Mouse (Mus musculus) stomach, embryonic 16.5 days (tissue): Measurements from ENCODE around the gene Mapk14. TPM values are rescaled to one million over a fixed set of nuclear protein-coding genes. Genes with fewer than 3 reads are reported as not detected.

Source experiments
- ATAC-seq: fragments of 200-750 bp; cut with Nextera tagmentation; 2 replicates; pipeline ENCODE4 v1.8.0; 2017; ENCODE audit warnings: moderate number of reproducible peaks, moderate TSS enrichment; ENCODE audit not compliant: insufficient read depth, low FRiP score
- H3K27ac ChIP-seq: fragments of 300-500 bp; sonication (generic); 2 replicates; pipeline ENCODE4 v1.5.1; 2014; ENCODE audit warnings: low read length
- H3K27me3 ChIP-seq: fragments of 300-500 bp; sonication (generic); 2 replicates; pipeline ENCODE4 v1.6.1; 2014; ENCODE audit warnings: low read length, control low read depth, mixed read lengths; ENCODE audit not compliant: control insufficient read depth, insufficient read depth
- H3K36me3 ChIP-seq: fragments of 300-500 bp; sonication (generic); 2 replicates; pipeline ENCODE4 v1.6.1; 2014; ENCODE audit warnings: low read length; ENCODE audit not compliant: control insufficient read depth, insufficient read depth
- H3K4me1 ChIP-seq: fragments of 300-500 bp; sonication (generic); 2 replicates; pipeline ENCODE4 v1.6.1; 2014; ENCODE audit warnings: low read length, control low read depth, mixed read lengths; ENCODE audit not compliant: control insufficient read depth, insufficient read depth
- H3K4me2 ChIP-seq: fragments of 300-500 bp; sonication (generic); 2 replicates; pipeline ENCODE4 v1.6.1; 2014; ENCODE audit warnings: low read depth, low read length, mixed read lengths
- H3K4me3 ChIP-seq: fragments of 300-500 bp; sonication (generic); replicated peaks from 2 replicates; pipeline ENCODE4 v1.5.1; 2014; ENCODE audit warnings: mild to moderate bottlenecking, low read length
- H3K9ac ChIP-seq: fragments of 300-500 bp; sonication (generic); 2 replicates; pipeline ENCODE4 v1.6.1; 2014; ENCODE audit warnings: low read length
- H3K9me3 ChIP-seq: fragments of 300-500 bp; sonication (generic); replicated peaks from 2 replicates; pipeline ENCODE4 v1.6.1; 2016; ENCODE audit warnings: low read length, control low read depth; ENCODE audit not compliant: control insufficient read depth
- WGBS: fragments of 180-500 bp; shearing (Covaris S2); extraction: QIAGEN DNeasy Blood & Tissue Kit; methylation state at CpG from one replicate; pipeline ENCODE4 v1.1.7; 2014; 5-methylcytosine and 5-hydroxymethylcytosine counted together
- polyA plus RNA-seq: library from polyadenylated mRNA; unstranded; fragments of >200 nt; fragmentation: Nextera tagmentation; extraction: Ambion mirVana; gene quantifications from 2 replicates; pipeline ENCODE4 v1.2.1, GENCODE M21; 2015

Mapk14 gene
- polyA plus RNA-seq, 1 experiment from 2014 or later = 34.2 TPM

DNA sequence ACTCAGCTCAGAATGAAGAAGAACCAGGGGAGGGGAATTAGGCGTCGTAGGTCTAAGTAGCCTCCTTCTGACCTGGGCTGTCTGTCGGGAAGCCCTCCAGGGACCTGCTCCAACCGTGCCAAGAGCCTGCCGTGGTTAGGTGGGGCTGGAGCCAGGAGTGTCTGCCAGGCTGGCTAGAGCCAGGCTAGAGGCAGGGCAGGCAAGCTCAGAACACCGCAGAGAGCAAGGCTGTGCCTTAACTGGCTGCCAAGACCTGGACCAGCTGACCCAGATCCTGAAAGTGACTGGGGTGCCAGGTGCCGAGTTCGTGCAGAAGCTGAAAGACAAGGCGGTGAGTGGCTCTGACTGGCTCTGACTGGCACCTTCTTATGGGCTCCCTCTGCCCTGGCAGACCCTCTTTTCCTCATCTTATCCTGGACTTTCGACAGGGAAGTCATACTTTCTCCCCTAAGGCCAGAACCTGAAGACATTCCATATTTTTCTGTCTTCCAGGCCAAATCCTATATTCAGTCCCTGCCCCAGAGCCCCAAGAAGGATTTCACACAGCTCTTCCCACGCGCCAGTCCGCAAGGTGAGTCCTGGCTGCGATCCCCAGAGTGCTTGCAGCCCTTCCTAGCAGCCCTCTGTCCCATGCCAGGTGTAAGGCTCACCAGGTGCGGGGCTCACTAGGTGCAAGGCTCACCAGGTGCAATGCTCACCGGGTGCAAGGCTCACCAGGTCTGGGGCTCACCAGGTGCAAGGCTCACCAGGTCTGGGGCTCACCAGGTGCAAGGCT, 86.3 kb downstream of the Mapk14 start:
- Histone ChIP-seq H3K9me3 (0 out of 2 replicates have a peak, but pooled peaks cover 5% of the 10 kb centered on the region), H3K4me1 (peaks cover 5% of the 10 kb centered on the region; the same call in 1 of the 2 replicates), H3K9ac (no peak overlapping the region), H3K4me3 (no peak overlapping the region), H3K36me3 (peaks cover 13% of the 10 kb centered on the region), H3K27ac (no peak overlapping the region), H3K27me3 (no peaks in the 10 kb centered on the region), H3K4me2 (no peak overlapping the region)
- WGBS = 86% methylated on average over 16 of the region's 16 CpGs
- ATAC-seq = no peak

DNA sequence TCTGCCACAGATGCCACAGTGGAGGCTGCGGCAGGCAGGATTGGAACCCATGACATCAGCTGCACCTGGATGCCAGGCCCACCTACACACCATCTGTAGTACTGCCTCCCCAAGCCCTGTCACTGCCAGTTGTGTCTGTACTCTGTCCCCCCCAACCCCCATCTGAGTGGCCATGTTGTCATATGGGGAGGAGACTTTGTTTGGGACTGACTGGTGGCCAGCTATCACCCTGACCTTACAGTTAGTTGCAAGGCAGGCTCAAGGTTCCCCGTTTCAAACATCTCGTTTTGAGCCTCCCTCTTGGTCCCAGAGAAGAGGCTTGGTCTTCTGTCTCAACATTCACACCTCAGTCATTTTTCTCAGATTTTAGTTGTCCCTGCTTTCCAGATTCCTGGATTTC, 88.6 kb downstream of the Mapk14 start:
- Histone ChIP-seq H3K4me2 (no peak overlapping the region), H3K36me3 (peaks cover 13% of the 10 kb centered on the region), H3K27me3 (no peaks in the 10 kb centered on the region), H3K4me1 (peaks cover 5% of the 10 kb centered on the region; the same call in 1 of the 2 replicates), H3K27ac (no peak overlapping the region), H3K4me3 (no peak overlapping the region), H3K9me3 (0 out of 2 replicates have a peak, but pooled peaks cover 5% of the 10 kb centered on the region), H3K9ac (no peak overlapping the region)
- no peak for ATAC-seq
- 93% methylated on average over 3 of the region's 3 CpGs for WGBS

DNA sequence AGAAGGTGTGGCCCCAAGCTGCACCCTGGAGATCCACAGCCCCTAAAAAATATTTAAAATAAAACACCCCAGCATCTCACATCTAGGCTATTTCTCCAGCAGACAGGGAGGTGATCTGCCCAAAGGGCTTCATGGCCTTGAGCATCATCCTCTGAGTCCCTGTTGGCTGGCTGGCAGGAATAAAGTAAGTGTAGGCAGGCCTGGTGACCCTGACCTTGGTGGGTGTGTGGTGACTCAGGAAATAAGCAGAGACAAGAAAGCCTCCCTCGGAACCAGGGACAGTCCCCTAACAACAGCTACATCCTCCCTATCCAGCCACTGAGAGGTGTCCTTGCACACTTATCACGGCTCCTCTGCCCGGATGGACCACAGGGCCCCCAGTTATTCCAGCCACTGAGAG, 89.7 kb downstream of the Mapk14 start:
- no peak overlapping the region; the same call in 1 of the 2 replicates for H3K9ac ChIP-seq
- no peak overlapping the region for H3K4me2 ChIP-seq
- no peak overlapping the region for H3K4me3 ChIP-seq
- H3K27ac ChIP-seq = no peak overlapping the region
- no peaks in the 10 kb centered on the region for H3K27me3 ChIP-seq
- WGBS = 69% methylated on average over 3 of the region's 3 CpGs
- peaks cover 13% of the 10 kb centered on the region for H3K36me3 ChIP-seq
- no peak for ATAC-seq
- H3K9me3 ChIP-seq = 0 out of 2 replicates have a peak, but pooled peaks cover 5% of the 10 kb centered on the region
- H3K4me1 ChIP-seq = peaks cover 5% of the 10 kb centered on the region; the same call in 1 of the 2 replicates

DNA sequence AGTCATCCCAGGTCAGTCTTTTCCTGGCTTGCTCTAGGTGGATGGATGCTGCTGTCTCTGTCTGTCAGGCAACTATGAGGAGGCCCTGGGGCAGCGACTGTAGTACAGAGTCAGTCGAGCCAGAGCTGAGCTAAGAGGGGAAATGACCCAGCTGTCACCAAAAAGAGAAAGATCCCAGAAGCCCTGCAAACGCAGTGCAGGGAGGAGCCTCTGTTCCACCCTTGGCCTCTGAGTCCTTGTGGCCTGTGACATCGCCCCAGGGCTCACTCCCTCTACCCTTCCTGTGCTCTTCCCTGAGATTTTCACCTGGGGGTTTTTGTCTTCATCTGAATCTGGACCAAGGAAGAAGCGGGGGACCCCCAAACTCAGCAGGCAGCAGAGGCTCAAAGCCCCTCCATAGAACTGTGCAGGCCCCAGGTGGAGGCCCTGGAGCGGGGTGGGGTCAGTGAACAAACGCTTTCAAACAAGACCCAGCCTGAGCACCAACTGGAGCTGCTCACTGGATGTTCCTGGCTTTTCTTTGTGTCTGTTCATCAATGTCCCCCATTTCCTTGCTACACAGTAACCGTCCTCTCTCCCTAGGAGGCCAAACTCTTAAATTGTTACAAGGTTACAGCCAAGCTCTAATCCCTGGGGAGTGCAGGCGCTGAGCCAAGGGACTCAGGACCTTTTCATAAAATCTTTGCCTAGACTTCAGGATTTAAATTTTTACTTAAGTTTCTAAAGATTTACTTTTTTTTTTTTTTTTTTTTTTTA, 90.3 kb downstream of the Mapk14 start:
- Histone ChIP-seq H3K4me2 (no peak overlapping the region), H3K27ac (peak overlapping the region; percentile 25; the same call in 1 of the 2 replicates), H3K4me3 (no peak overlapping the region), H3K9me3 (0 out of 2 replicates have a peak, but pooled peaks cover 5% of the 10 kb centered on the region), H3K27me3 (no peaks in the 10 kb centered on the region), H3K4me1 (peaks cover 5% of the 10 kb centered on the region; the same call in 1 of the 2 replicates), H3K9ac (peak overlapping the region; percentile 0; the same call in 1 of the 2 replicates), H3K36me3 (peaks cover 7% of the 10 kb centered on the region)
- peak; percentile 62; the same call in 1 of the 2 replicates for ATAC-seq
- WGBS = 44% methylated on average over 9 of the region's 9 CpGs

DNA sequence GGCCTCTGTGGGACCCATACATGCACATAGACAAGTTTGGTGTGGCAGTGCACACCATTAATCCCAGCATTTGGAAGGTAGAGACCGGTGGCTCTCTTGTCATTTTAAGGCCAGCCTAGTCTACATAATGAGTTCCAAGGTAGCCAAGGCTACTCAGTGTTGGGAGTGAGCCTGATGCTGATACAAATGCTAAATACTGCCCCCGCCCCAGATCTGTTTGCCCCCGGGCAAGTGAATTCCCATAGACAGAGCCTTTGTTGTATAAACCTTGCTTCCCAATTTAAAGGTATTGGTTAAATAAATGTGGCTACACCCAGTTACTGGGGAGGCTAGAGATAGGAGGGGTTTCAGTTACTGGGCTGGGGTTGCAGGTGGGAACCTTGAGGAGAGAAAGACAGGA, 93.9 kb downstream of the Mapk14 start:
- H3K4me3 ChIP-seq = no peak overlapping the region
- no peaks in the 10 kb centered on the region for H3K27me3 ChIP-seq
- H3K27ac ChIP-seq = no peak overlapping the region
- H3K36me3 ChIP-seq = no peaks in the 10 kb centered on the region
- no peaks in the 10 kb centered on the region for H3K9me3 ChIP-seq
- H3K4me1 ChIP-seq = peaks cover 5% of the 10 kb centered on the region; the same call in 1 of the 2 replicates
- no peak overlapping the region for H3K9ac ChIP-seq
- no peak for ATAC-seq
- H3K4me2 ChIP-seq = no peak overlapping the region
- 83% methylated on average over 3 of the region's 3 CpGs for WGBS

DNA sequence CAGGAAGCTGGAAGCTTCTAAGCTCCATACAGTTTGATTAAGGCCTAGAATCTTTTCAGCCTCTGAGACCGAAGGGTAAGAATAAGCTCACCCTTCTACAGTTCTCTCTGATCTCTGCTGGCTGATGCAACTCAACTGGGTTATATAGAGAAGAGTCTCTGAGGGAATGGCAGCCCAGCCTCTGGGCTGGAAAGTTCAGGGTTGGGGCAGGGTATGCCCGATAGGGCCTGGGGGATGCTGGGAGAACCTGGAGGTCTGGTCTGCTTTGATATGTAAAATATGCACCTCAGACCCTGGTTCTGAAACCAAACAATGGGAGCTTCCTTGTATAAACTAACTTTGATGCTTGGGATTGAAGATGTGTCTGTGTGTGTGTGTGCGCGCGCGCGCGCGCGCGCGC, 96.4 kb downstream of the Mapk14 start:
- no peaks in the 10 kb centered on the region for H3K27me3 ChIP-seq
- H3K4me2 ChIP-seq = no peak overlapping the region
- H3K4me3 ChIP-seq = no peak overlapping the region
- H3K9ac ChIP-seq = no peak overlapping the region
- no peaks in the 10 kb centered on the region for H3K36me3 ChIP-seq
- H3K27ac ChIP-seq = no peak overlapping the region
- no peaks in the 10 kb centered on the region for H3K4me1 ChIP-seq
- H3K9me3 ChIP-seq = no peaks in the 10 kb centered on the region
- no peak for ATAC-seq
- WGBS = 97% methylated on average over 12 of the region's 12 CpGs

DNA sequence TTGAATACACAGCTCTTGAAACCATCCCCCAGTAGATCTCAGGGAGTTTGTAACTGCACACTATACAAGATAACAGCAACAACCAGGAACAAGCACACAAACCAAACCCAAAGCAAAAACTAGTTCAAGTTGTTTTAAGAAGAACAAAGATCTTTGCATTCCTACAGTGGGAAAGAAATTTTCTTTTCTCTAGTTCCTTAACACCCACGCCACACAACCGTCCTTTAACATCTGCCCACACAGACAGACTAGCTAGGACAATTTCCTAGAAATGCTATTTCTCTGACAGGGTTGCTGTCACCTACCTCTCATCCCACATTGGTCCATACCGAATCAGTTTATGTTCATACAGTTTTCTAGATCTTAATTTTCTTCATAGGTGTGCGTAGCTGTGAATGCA, 105.9 kb downstream of the Mapk14 start:
- Histone ChIP-seq H3K27me3 (no peaks in the 10 kb centered on the region), H3K36me3 (no peaks in the 10 kb centered on the region), H3K4me3 (no peak overlapping the region), H3K9me3 (no peaks in the 10 kb centered on the region; the same call in 1 of the 2 replicates), H3K4me2 (no peak overlapping the region), H3K27ac (no peak overlapping the region), H3K4me1 (peaks cover 13% of the 10 kb centered on the region), H3K9ac (no peak overlapping the region)
- 88% methylated on average over 4 of the region's 4 CpGs for WGBS
- ATAC-seq = no peak
